Mouse (Mus musculus) heart, embryonic 11.5 days (tissue): ENCODE results near the gene 9430015G10Rik. TPM values are rescaled to one million over a fixed set of nuclear protein-coding genes. Genes with fewer than 3 reads are reported as not detected.
"Not testable (repeated sequence)": the region's sequence is repeated elsewhere in the genome, so short reads cannot be mapped to it uniquely, and the experiment has no call there.

Experiments used
- ATAC-seq: fragments of 200-750 bp; cut with Nextera tagmentation; replicated peaks from 2 replicates; pipeline ENCODE4 v1.8.0; 2017; ENCODE audit warnings: moderate library complexity; ENCODE audit not compliant: insufficient number of reproducible peaks, low FRiP score, low TSS enrichment
- H3K27ac ChIP-seq: fragments of 300-500 bp; sonication (generic); 2 replicates; pipeline ENCODE4 v1.5.1; 2014; ENCODE audit warnings: mild to moderate bottlenecking, low read depth, low read length
- H3K27me3 ChIP-seq: fragments of 300-500 bp; sonication (generic); 2 replicates; pipeline ENCODE4 v1.6.1; 2014; ENCODE audit warnings: mild to moderate bottlenecking, low read length, mixed read lengths; ENCODE audit not compliant: control insufficient read depth, insufficient read depth
- H3K36me3 ChIP-seq: fragments of 300-500 bp; sonication (generic); 2 replicates; pipeline ENCODE4 v1.6.1; 2014; ENCODE audit warnings: mild to moderate bottlenecking, low read length, moderate library complexity, mixed read lengths; ENCODE audit not compliant: control insufficient read depth, insufficient read depth
- H3K4me1 ChIP-seq: fragments of 300-500 bp; sonication (generic); 2 replicates; pipeline ENCODE4 v1.6.1; 2014; ENCODE audit warnings: low read length; ENCODE audit not compliant: control insufficient read depth, insufficient read depth
- H3K4me2 ChIP-seq: fragments of 300-500 bp; sonication (generic); 2 replicates; pipeline ENCODE4 v1.6.1; 2014; ENCODE audit warnings: mild to moderate bottlenecking, moderate library complexity
- H3K4me3 ChIP-seq: fragments of 300-500 bp; sonication (generic); 2 replicates; pipeline ENCODE4 v1.5.1; 2014; ENCODE audit warnings: low read depth, low read length
- H3K9ac ChIP-seq: fragments of 300-500 bp; sonication (generic); 2 replicates; pipeline ENCODE4 v1.6.1; 2014; ENCODE audit warnings: mild to moderate bottlenecking, low read depth, low read length, moderate library complexity
- H3K9me3 ChIP-seq: fragments of 300-500 bp; sonication (generic); replicated peaks from 2 replicates; pipeline ENCODE4 v1.6.1; 2016; ENCODE audit warnings: low read length; ENCODE audit not compliant: control insufficient read depth
- WGBS: fragments of 180-500 bp; shearing (Covaris S2); extraction: QIAGEN DNeasy Blood & Tissue Kit; methylation state at CpG from one replicate; pipeline ENCODE4 v1.1.7; 2014; ENCODE audit not compliant: insufficient replicate concordance; 5-methylcytosine and 5-hydroxymethylcytosine counted together
- polyA plus RNA-seq: library from polyadenylated mRNA; unstranded; fragments of >200 nt; fragmentation: Nextera tagmentation; extraction: Ambion mirVana; gene quantifications from 2 replicates; pipeline ENCODE4 v1.2.1, GENCODE M21; 2014

The 9430015G10Rik gene
- polyA plus RNA-seq, 1 experiment from 2014 or later = 23.6 TPM

- ATAC-seq = no peak
- H3K9ac ChIP-seq = no peak overlapping the region
- no peak overlapping the region for H3K4me2 ChIP-seq
- peaks cover 3% of the 10 kb centered on the region; the same call in 1 of the 2 replicates for H3K4me1 ChIP-seq
- H3K4me3 ChIP-seq = no peak overlapping the region
- H3K27me3 ChIP-seq = no peaks in the 10 kb centered on the region
- H3K36me3 ChIP-seq = no peaks in the 10 kb centered on the region
- H3K9me3 ChIP-seq = 0 out of 2 replicates have a peak, but pooled peaks cover 3% of the 10 kb centered on the region
- WGBS = 78% methylated on average over 12 of the region's 12 CpGs
- H3K27ac ChIP-seq = no peak overlapping the region
These were observed 24.3 kb downstream of the 9430015G10Rik start for GRCm38 (mm10) chr4:156133943-156134605.

- no peak overlapping the region for H3K4me3 ChIP-seq
- peaks cover 3% of the 10 kb centered on the region; the same call in 1 of the 2 replicates for H3K4me1 ChIP-seq
- H3K27me3 ChIP-seq = no peaks in the 10 kb centered on the region
- H3K9me3 ChIP-seq = 0 out of 2 replicates have a peak, but pooled peaks cover 3% of the 10 kb centered on the region
- H3K4me2 ChIP-seq = no peak overlapping the region
- no peak overlapping the region for H3K9ac ChIP-seq
- no peak for ATAC-seq
- no peaks in the 10 kb centered on the region for H3K36me3 ChIP-seq
- WGBS = 88% methylated on average over 13 of the region's 13 CpGs
- H3K27ac ChIP-seq = no peak overlapping the region
These were observed 25.3 kb downstream of the 9430015G10Rik start for GRCm38 (mm10) chr4:156135112-156135511.

- Histone ChIP-seq H3K27me3 (no peaks in the 10 kb centered on the region), H3K9me3 (0 out of 2 replicates have a peak, but pooled peaks cover 3% of the 10 kb centered on the region), H3K36me3 (no peaks in the 10 kb centered on the region), H3K4me3 (no peak overlapping the region), H3K4me2 (no peak overlapping the region), H3K9ac (no peak overlapping the region), H3K4me1 (peaks cover 3% of the 10 kb centered on the region; the same call in 1 of the 2 replicates), H3K27ac (no peak overlapping the region)
- no peak for ATAC-seq
- 92% methylated on average over 14 of the region's 14 CpGs for WGBS
These were observed 26.0 kb downstream of the 9430015G10Rik start for GRCm38 (mm10) chr4:156135801-156136200.

GRCm38 (mm10) chr4:156136285-156137100 lies 26.7 kb downstream of the 9430015G10Rik start:
- Histone ChIP-seq H3K4me2 (no peak overlapping the region), H3K27ac (no peak overlapping the region), H3K36me3 (no peaks in the 10 kb centered on the region), H3K4me3 (no peak overlapping the region), H3K4me1 (no peaks in the 10 kb centered on the region), H3K27me3 (no peaks in the 10 kb centered on the region), H3K9me3 (0 out of 2 replicates have a peak, but pooled peaks cover 3% of the 10 kb centered on the region), H3K9ac (no peak overlapping the region)
- ATAC-seq = no peak
- 92% methylated on average over 30 of the region's 30 CpGs for WGBS

- not testable (repeated sequence) for ATAC-seq, H3K4me1 ChIP-seq, H3K36me3 ChIP-seq, H3K4me2 ChIP-seq, H3K9me3 ChIP-seq, H3K27ac ChIP-seq, H3K9ac ChIP-seq, H3K27me3 ChIP-seq, H3K4me3 ChIP-seq
- 73% methylated on average over 10 of the region's 10 CpGs for WGBS
These were observed 41.1 kb downstream of the 9430015G10Rik start for GRCm38 (mm10) chr4:156150887-156151286.

GRCm38 (mm10) chr4:156154771-156155170 lies 45.0 kb downstream of the 9430015G10Rik start:
- H3K9me3 ChIP-seq = peaks cover 7% of the 10 kb centered on the region
- ATAC-seq = no peak
- no peak overlapping the region for H3K9ac ChIP-seq
- H3K27ac ChIP-seq = no peak overlapping the region
- H3K4me2 ChIP-seq = no peak overlapping the region
- 86% methylated on average over 3 of the region's 3 CpGs for WGBS
- no peaks in the 10 kb centered on the region for H3K36me3 ChIP-seq
- H3K27me3 ChIP-seq = no peaks in the 10 kb centered on the region
- H3K4me3 ChIP-seq = no peak overlapping the region
- H3K4me1 ChIP-seq = no peaks in the 10 kb centered on the region

- no peak for ATAC-seq
- H3K4me3 ChIP-seq = no peak overlapping the region
- no peaks in the 10 kb centered on the region for H3K27me3 ChIP-seq
- no peaks in the 10 kb centered on the region for H3K4me1 ChIP-seq
- no peak overlapping the region for H3K4me2 ChIP-seq
- no peak overlapping the region for H3K27ac ChIP-seq
- 89% methylated on average over 9 of the region's 9 CpGs for WGBS
- peaks cover 59% of the 10 kb centered on the region for H3K36me3 ChIP-seq
- H3K9ac ChIP-seq = no peak overlapping the region
- H3K9me3 ChIP-seq = peaks cover 5% of the 10 kb centered on the region; the same call in 1 of the 2 replicates
These were observed 56.7 kb downstream of the 9430015G10Rik start for GRCm38 (mm10) chr4:156166477-156166876.

- Histone ChIP-seq H3K4me1 (no peaks in the 10 kb centered on the region), H3K27me3 (no peaks in the 10 kb centered on the region), H3K27ac (no peak overlapping the region), H3K4me2 (no peak overlapping the region), H3K36me3 (peaks cover 75% of the 10 kb centered on the region), H3K4me3 (no peak overlapping the region), H3K9ac (no peak overlapping the region), H3K9me3 (no peaks in the 10 kb centered on the region)
- WGBS = 92% methylated on average over 8 of the region's 8 CpGs
- no peak for ATAC-seq
These were observed 58.8 kb downstream of the 9430015G10Rik start for GRCm38 (mm10) chr4:156168611-156169010.
